Mouse (Mus musculus) natural killer cell, adult 2 months (primary cell): ENCODE results near the gene Laptm4a.

Source experiments
- DNase-seq, 2 experiments: peaks; one replicate each; pipeline ENCODE4 v3.0.0; 2022; ENCODE audit warnings: low spot score in 2 of 2

The Laptm4a gene

DNA sequence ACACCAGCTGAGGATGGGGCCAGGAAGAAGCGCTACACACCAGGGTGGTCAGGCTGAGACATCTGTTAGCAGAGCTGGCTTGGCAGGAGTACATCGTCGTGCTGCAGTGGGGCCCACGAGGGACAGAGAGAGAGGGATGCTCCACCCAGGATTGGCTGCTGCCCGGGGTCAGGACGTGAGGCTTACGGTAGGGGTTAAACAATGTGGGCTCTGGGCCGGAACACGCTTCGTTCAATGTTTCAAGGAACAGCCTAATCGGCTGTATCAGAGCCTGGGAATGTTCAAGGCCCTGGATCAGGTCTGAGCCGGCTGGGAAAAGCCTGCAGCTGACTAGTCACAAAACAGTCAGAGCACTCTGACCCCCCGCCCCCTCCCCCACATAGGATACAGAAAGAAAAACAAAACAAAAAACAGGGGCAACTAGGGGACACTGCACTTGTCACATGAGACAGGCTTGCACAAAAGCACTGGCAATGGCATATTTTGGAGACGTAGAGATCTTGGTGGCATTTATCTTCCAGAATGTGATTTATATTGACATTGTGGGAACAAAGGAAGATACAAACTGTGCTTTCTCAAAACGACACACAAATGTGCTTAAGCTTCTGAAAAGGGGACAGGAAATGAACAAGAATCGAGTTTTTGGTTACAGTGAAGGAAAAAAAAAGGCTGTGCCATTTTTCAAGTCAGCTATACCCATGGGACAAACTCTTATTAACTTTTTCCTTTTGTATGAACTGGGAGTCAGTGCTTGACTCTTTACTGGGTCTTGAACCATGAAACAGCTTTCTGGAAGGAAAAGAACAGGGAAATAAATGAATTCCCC is 8.4 kb upstream of the Laptm4a start:
- DNase-seq = no peak

DNA sequence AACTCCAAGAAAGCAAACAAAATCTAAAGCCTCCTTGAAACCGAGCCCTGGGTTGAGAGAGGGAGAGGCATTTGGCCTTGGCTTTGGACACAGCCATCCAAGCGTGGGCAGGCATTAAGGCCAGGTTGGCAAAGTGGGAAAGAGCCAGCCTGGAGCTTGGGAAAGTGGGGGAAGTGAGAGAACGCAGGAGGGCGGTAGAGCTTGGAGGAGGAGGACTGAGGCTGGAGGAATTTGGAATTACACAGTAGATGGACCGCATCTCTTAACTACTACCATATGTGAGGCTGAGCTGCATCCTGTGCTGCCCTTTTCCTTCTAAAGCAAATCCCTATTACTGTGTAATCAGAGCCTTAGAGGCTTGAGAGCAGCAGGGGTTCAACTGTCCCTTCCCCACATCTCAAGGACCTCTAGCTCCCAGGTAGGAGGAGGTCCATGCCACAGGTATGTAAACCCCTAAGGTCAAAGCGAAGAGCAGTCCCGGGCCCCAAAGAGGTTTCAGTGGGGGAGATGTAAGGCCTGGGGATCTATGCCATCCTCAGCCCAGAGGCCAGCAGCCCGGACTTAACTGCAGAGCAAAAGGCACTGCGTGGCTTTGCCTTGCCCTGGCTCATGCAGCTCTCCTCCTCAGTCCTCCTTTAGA is 7.6 kb upstream of the Laptm4a start:
- no peak for DNase-seq

DNA sequence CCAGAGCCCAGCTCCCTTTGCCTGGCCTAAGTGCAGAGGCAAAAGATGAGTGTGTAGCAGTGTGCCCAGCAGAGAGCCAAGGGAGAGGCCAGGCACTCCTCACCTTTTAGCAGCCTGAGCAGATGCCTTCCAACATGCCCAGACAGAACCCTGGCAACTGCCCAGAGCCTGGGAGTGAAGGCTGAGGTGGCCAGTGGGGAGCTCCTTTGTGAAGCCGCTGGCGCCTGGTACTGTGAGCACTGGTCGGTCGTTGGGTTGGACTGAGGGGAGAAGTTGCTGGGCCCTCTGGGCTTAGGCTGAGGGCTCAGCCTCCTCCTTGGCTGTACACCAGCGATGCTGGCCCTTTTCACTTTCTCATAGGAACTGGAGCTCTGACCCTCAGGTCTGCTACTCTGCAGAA is 5.1 kb upstream of the Laptm4a start:
- no peak for DNase-seq

DNA sequence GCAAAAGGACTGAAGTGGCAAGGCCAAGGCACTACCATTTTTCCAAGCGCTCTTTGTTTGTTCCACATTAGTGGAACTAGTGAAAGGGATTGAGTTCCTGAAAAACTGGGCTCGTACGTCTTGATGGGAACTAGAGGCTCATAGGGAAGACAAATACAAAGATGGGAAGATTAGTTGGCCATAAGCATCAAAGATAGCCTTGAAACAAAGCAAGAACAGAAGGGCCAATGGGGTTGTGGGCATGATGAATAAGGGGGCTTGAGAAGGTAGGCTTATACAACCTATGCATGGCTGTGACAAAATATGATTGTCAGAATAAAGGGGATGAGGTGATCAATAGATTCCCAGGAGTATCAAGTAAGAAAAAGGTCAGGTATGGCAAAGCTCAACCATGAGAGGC is 2.2 kb upstream of the Laptm4a start:
- no peak for DNase-seq

DNA sequence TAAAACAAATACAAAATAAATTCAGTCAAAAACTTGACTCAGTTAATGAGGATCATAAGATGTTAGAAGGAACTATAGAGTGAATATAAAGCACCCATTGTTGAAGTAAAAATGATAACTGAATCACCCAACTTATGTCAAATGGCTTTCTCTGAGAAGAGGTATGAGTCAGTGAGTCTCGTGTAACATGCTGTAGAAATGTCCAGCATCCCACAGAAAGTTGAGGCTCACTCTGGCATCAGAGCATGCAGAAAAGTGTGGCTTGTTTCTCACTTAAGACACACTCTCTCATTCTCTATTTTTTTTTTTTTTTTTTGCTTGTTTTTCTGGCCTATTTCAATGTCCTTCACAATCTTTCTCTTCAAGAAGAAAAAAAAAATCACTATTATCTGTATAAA is 469 bp upstream of the Laptm4a start:
- no peak for DNase-seq

DNA sequence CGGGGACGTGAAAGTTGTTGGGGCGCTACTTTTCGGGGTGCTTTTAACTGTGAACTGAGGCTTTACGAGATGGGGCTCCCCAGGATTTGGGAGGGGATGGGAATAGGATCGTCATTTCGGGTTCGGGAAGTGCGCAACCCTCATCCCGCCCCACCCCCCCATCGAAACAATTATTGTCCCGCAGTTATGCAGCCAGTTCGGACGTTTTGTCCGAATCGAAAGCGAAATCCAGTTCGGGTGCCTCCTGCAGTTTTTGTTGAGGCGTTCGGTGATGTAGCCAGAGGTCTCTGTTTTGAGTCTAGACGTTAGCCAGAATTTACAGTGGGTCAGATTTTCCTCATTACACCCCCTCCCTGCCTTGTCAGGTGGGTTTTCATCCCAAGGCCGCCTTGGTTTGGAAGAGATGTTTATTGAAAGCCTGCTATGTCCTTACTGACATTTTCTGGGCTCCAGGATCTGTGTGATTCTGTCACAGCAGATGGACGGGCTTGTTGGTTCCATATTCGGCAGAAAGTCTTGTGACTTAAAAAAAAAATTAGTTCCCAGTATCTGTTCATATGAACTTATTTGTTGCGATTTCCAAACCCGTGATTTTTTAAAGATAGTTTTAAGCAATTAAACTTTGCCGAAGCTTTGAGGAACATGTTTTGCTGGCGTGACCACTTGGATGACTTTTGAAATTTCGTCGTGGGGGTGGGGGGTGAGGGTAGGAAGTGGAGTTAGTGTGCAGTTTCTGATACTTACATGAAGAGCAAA is 1.1 kb downstream of the Laptm4a start:
- DNase-seq = no peak

DNA sequence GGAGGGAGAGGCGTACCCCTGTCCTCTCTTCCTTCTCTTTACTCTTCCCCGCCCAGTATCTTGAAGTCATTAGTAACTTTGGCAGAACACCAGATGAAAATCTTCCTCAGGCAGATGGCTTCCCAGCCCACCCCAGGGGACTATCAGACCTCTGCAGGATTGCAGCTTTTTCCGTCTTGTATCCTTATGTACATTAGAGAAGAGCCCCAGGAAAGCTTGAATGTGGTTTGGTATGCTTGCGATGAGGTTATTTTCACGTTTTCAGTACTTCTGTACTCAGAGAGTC is 1.6 kb downstream of the Laptm4a start:
- DNase-seq = no peak

DNA sequence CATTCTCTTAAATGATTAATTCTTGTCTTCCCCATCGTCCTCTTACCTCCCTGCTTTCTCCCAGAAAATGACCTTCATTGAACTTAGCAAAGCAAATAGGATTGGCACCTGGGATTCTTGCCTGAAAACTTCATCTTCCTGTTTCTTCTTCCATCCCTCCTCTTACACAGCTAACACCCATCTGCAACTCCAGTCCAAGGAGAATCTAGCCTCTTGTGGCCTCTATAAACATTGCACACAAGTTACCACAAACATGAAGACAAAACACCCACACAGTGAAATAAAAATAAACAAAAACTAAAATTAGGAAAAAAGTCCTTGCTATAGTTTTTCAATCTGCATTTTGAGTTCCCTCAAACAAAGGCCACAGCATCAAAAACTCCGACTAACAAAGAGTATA is 2.1 kb downstream of the Laptm4a start:
- DNase-seq = no peak

DNA sequence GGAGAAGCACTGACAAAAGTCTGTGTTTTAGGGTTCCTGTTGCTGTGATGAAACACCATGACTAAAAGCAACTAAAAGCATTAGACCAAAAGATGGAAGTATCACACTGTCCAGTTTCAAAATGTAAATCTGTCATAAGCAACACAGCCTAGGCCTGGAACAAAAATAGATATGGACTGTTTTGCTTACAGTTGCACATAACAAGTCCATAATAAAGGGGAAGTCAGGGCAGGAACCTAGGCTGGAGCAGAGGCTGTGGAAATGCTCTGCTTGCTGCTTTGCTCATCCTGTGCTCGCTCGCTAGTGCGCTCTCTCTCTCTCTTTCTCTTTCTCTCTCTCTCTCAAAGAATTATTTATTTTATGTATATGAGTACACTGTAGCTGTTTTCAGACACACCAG is 6.2 kb downstream of the Laptm4a start:
- peak in 1 of 2 experiments; percentile 23 for DNase-seq

DNA sequence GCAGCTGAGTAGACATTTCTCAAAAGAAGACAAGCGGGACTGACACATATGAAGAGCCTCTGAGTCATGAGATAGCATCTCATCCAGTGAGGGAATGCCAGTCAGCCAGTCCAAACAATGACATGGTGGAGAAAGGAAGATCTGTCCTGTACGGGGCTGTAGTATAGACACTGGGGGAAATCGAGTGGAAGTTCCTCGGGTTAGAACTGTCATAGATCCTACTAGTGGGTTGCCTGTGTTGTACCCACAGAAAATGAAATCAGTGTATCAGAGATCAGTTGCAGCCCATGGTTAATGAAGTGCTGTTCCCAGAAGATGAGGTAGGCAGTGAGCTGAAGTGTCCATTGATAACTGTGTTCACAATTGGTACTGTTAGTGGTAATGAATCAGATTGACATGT is 7.3 kb downstream of the Laptm4a start:
- DNase-seq = no peak

DNA sequence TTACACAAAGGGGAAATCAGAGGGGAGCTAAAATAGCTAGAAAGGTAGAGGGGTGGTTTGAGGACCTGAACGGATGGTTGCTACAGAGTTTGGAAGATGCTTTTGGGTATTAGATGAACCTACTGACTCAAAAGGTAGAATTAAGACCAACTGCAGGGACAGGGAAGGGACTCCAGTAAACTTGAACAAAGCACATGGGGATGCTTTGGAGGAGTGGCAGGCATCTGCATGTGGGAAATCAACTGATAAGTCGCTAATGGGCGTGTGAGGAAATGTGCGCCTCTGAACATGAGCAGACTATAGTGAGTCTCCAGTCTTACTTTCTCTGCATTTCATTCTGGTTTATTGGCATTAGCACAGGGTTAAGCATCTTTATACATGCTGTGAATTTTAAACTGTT is 9.6 kb downstream of the Laptm4a start:
- DNase-seq = no peak

DNA sequence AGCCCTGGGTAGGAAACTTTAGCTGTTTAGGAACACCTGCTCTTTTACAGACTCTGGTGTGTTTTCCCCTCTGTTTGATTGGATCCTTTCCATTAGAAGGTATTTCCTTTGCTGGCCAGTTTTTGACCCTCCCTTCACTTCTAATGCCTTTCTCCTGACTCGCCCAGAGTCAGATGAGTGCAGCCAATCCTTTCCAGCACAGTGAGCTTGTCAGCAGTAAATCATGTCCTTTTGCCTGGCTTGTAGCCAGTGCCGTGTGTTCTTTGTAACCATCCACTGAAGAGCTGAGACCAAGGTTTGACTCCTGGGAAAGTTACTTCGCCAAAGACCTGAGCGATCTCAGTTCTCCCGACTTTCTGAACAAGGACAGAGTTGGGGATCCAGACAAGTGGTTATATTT is 13.9 kb downstream of the Laptm4a start:
- DNase-seq = no peak

DNA sequence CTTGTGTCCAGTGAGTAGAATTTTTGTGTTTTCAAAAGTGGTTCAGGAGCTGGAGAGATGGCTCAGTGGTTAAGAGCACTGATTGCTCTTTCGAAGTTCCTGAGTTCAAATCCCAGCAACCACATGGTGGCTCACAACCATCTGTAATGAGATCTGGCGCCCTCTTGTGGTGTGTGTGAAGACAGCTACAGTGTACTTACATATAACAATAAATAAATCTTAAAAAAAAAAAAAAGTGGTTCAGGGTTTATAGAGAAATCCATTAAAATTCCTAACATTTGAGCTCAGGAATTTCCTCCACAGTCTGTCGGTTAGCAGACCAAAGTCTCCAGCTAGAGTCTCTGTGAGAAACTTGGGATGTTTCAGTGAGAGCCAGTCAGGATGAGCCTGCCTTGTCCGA is 14.7 kb downstream of the Laptm4a start:
- peak in 1 of 2 experiments; percentile 13 for DNase-seq

DNA sequence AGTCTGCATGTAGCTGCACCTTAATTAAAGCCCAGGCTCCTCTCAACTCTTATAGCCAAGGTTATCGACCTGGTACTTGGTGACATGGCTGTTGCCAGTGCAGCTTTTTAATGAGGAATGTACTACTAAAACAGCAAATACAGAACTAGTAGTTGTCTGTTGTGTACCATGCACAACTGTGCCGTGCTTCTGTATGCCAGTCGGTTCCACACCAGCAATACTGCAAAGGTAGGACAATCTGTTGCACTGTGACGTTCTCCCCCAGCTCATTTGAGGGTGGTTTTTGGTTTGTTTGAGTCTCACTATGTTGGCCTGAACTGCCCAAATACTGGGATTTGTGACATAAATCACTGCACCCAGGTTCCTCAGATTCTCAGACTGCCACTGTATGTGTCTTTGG is 18.0 kb downstream of the Laptm4a start:
- no peak for DNase-seq

DNA sequence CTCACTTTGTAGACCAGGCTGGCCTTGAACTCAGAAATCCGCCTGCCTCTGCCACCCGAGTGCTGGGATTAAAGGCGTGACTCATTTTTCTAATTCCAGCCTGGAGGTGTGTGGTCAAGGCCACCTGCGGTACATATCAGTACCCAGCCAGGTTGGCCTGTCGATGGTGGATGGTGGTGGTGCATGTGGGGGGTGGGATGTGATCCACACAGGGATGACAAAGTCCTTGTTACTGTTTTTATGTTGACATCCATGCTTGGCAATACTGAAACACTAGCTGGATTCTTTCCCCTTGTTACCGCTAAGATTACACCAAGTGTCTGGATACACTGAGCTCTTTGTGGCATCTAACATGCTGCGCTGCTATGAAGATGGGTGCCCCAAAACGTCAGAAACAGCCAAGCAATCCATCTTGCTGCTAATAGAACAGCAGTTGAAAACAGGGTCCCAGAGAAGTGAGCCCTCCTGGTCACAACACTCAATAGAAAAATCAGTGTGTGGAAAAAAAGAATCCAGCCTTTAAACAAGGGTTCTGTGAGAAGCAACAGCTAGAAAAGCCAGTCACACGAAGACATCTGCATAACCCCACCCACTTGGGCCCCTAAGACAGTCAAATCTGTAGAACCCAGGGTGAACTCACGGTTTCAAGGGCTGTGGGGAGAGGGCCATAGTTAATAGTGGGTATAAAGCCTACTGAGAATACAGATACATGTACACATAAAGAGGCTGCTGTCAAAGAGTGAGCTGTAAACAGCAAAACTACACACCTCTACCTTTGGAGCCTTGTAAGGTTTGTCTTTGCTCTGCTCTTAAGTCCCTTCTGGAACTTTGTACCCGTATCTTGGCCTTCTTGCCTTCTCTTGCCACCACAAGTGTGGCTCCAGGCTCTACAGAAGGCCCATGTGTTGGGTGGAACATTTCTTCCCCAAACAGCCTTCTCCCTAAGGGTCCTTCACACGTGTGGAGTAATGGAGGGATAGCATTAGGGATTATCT is 18.8 kb downstream of the Laptm4a start:
- no peak for DNase-seq

DNA sequence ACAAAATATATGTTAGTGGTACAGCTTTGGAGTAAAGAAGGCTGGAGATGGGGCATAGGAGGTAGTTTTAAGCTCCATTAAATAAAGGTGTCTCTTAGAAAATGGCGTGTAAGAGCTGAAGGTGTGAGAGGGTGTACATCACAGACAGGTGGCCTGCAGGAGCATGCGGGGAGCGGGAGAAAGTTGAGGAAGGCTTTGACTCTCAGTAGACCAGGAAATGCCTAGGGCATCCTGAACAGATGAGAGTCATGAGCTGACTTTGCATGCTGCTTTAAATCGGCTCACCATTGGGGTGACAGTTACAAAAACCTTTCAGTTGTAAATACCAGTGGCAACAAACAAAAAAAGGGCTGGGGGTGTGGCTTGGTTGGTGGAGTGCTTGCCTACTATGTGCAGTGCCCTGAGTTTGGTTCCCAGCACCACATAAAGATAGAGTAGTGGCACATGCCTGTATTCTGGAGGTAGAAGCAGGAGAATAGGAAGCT is 19.7 kb downstream of the Laptm4a start:
- DNase-seq = no peak

DNA sequence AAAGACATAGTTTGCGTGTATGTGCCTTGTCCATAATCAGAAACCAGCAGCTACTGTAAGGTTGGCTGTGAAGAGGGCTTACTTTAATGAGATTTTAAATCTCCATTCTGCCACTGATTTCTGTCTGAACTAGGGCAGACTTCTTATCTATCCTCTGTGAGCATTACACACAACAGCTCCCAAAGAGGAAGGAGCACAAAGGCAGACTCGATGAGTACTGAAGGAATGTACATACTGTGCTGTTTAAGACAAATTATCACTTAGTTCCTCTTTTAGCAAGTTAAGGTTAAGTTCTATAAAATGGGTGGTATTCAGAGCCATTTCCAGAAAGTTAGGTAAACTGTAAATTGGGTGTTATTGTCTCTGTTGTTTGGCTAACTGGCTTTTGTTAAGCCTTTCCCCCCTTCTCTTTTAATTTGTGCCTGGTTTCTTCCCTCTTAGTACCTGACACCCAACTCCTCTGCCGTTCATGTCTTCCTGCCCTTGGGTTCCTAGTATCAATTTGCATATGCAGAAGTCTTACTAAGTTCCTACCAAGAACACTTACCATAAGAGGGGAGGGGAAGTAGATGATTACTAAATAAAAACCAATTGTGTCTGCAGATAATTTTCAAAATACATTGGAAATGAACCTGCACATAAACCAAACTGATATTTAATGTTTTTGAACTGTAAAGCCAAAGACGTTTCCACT is 20.4 kb downstream of the Laptm4a start:
- DNase-seq = no peak

DNA sequence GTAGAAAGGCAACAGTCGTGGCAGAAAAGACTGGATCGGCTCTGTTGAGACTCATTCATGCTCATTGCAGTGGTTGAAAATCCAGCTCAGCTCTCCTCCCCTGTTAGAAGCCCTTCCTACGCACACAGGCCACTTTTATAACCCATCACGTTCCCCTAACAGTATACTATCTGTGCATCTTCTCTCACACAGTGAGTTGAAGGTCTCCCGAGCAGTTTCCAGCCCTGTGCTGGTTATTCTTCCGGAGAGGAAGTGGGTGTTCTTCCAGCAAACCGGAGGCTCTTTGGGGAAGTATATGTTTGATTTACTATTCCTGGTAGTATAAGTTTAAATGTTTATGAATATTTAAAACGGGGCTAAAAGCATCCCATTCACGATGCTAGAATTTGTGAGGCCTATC is 25.7 kb downstream of the Laptm4a start:
- DNase-seq = no peak

DNA sequence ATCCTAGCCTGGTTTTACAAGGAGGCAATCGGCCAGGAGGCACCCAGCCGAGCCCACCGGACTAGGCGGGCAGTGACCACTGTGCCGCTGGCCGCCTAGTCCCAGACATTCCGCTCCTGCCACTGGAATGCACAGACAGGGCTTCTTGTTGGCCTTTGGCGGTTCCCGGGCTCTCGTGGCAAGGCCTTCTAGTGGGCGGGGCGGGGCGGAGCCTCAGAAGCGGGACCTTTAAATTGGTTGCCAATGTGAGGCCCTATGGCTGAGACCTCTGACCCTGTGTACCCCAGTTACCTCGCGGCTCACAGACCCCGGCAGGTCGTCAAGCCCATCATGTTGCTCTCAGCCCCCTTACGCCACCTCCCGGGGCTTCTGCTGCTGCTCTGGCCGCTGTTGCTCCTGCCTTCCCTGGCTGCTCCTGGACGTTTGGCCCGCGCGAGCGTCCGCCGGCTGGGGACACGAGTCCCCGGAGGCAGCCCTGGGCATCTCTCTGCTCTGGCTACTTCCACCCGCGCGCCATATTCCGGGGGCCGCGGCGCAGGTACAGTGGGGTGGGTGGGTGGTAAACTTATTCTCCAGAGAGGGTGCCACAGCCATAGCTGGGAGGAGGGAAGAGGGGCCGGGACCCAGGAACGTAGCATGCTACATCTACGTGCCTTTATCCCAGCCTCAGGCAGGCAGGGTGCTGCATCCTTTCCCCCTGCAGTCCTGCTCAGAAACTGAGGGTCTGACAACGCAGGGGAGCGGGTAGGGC is 26.4 kb downstream of the Laptm4a start, which contains the start of gene Matn3:
Matn3 (plus strand) TSS at position 216 of the 751 bp plus-strand sequence.
- DNase-seq = peak in 1 of 2 experiments; percentile 18

DNA sequence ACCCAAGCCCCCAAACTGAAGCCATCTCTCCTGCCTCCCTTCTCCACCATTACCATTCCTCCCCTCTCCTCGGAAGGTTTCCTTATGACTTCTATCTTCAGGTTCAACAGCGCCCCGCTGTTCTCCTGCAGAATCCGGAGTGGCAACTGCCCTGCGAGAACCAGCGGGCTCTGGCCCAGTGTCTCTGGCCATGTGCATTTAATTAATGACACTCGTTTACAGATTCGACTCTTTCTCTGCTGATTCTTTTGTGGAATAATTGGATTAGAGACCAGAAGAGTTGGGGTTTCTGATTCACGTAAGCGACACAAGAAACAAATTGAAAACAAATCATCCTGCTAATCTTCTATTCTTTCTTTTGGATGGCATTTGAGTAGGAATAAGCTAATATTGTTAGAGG is 31.7 kb downstream of the Laptm4a start:
- DNase-seq = no peak
